Mouse (Mus musculus) gastrocnemius, postnatal 25 days (tissue): Measurements from ENCODE around the gene Lap3. TPM values are rescaled to one million over a fixed set of nuclear protein-coding genes. Genes with fewer than 3 reads are reported as not detected.

Experiments used
- total RNA-seq, 2 experiments: library from RNA; stranded (reverse); gene quantifications; 1 replicate in 1 of 2; 2 replicates in 1 of 2; pipeline ENCODE4 v1.2.3; 2021

The Lap3 gene
- total RNA-seq, 2 experiments from 2014 or later, result 55.6 to 57.2 TPM

Other genes with a start within 250 kb of the Lap3 start
- gene Qdpr, start 43.1 kb upstream of the Lap3 start, total RNA-seq, result 10 to 100 TPM; 53.9 to 63.6 TPM
- gene Clrn2, start 39.6 kb upstream of the Lap3 start, total RNA-seq, result not detected
- gene Med28, start 26.9 kb downstream of the Lap3 start, total RNA-seq, result 10 to 100 TPM; 46.0 to 48.6 TPM
- under 1 TPM; 0.27 to 0.46 TPM for gene Fam184b, start 146.2 kb downstream of the Lap3 start, total RNA-seq
- gene Ncapg, start 176.5 kb downstream of the Lap3 start, total RNA-seq, result under 1 TPM; 0.19 to 0.28 TPM